Comparison of ENCODE assay signal across 1 mouse cellular context in genomic region chr15:9140252-9140680, GRCm38 (mm10).
TF ChIP-seq lines count a peak whose summit lies in the region.

Gene Lmbrd2 (plus strand): TSS chr15:9140550.

TF ChIP-seq in CH12.LX, 34 proteins besides CTCF, POLR2A, EP300 and RAD21 (continued from another document):
- peak; percentile 36; the same call in 1 of the 2 replicates for TF ChIP-seq MAX (IDR thresholded peaks at IDR 0.05; ENCODE audit: low read length)
- TF ChIP-seq MXI1 (IDR thresholded peaks at IDR 0.05; ENCODE audit: low read depth, low read length), result peak; percentile 41; the same call in 1 of the 2 replicates
- no peak for TF ChIP-seq BHLHE40 (IDR thresholded peaks at IDR 0.05; ENCODE audit: low read depth, low read length)
- TF ChIP-seq PAX5 (IDR thresholded peaks at IDR 0.05; ENCODE audit: low read length), result no peak
- peak; percentile 31; the same call in 1 of the 2 replicates for TF ChIP-seq MEF2A (IDR thresholded peaks at IDR 0.05; ENCODE audit: borderline replicate concordance, low read depth, low read length)
- no peak for TF ChIP-seq MAFK (IDR thresholded peaks at IDR 0.05; ENCODE audit: insufficient replicate concordance, low read length)
- peak; percentile 98 for TF ChIP-seq HCFC1 (IDR thresholded peaks at IDR 0.05; ENCODE audit: low read depth, low read length)
- peak; percentile 89 for TF ChIP-seq ELF1 (IDR thresholded peaks at IDR 0.05; ENCODE audit: low read depth, low read length)
- no peak for TF ChIP-seq ZKSCAN1 (IDR thresholded peaks at IDR 0.05; ENCODE audit: borderline replicate concordance, low read depth, low read length)
- no peak for TF ChIP-seq RCOR1 (conservative IDR thresholded peaks at IDR 0.05; ENCODE audit: low read depth, low read length)
- TF ChIP-seq CHD2 (IDR thresholded peaks at IDR 0.05; ENCODE audit: low read length), result peak; percentile 64; the same call in 1 of the 2 replicates
- TF ChIP-seq POLR2AphosphoS2 (IDR thresholded peaks at IDR 0.05; ENCODE audit: low read depth, low read length), result peak; percentile 58; the same call in 1 of the 2 replicates
- peak; percentile 91; the same call in 1 of the 2 replicates for TF ChIP-seq SIN3A (IDR thresholded peaks at IDR 0.05; ENCODE audit: low read length)
- no peak for TF ChIP-seq JUN (IDR thresholded peaks at IDR 0.05; ENCODE audit: insufficient read depth, low read depth, low read length)
- peak; percentile 28; the same call in 1 of the 2 replicates for TF ChIP-seq MYC (IDR thresholded peaks at IDR 0.05; ENCODE audit: low read depth, low read length)
- TF ChIP-seq CHD1 (IDR thresholded peaks at IDR 0.05; ENCODE audit: low read depth, low read length), result no peak
- TF ChIP-seq JUND (conservative IDR thresholded peaks at IDR 0.05; ENCODE audit: low read depth, low read length), result no peak
- TF ChIP-seq TCF12 (IDR thresholded peaks at IDR 0.05; ENCODE audit: low read depth, low read length), result peak; percentile 74
- TF ChIP-seq KAT2A (IDR thresholded peaks at IDR 0.05; ENCODE audit: insufficient replicate concordance, low read length), result peak; percentile 87; the same call in 1 of the 2 replicates
- 0 out of 2 replicates have a peak, but pooled peaks have one; percentile 58 for TF ChIP-seq MAZ (IDR thresholded peaks at IDR 0.05; ENCODE audit: low read depth, low read length)
- TF ChIP-seq IRF4 (IDR thresholded peaks at IDR 0.05; ENCODE audit: low read depth, low read length), result peak; percentile 30; the same call in 1 of the 2 replicates
- TF ChIP-seq USF1 (IDR thresholded peaks at IDR 0.05; ENCODE audit: low read depth, low read length), result no peak
TF ChIP-seq in CH12.LX: peak in this region for 21.
